Comparison of ENCODE assay signal across 8 mouse cellular contexts in the genomic region with DNA sequence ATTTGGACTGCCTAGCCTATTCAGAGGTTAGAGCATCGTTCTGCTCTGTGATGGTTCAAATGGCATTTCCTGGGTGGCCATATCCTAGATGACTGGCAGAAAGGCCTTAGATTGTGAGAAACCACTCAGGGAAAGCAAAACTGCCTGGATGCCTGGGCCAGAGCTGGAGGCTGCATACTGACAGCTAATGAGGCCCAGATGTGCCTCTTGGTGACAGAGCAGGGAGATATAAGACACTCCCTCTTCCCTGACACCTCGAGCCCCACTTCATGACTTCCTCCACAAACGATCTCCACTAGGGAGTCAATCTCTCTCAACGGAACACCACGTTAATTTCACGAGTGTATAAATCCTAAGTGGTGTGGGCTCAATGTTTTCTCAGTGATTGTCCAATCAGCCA.
DNase-seq lines count a peak whose midpoint lies in the region; ATAC-seq and TF ChIP-seq lines count a peak whose summit lies in the region.
"Had no signal": no experiment of that assay in that cellular context is flagged by ENCODE, and none has a peak within 500 bp of the region (broad histone marks: within the 10 kb centered on the region; RNA-seq: fewer than 3 reads in every experiment).

No protein-coding gene starts in this region.

- WGBS in lung, embryonic 14.5 days = 19% methylated on average over 6 of the region's 6 CpGs
- WGBS in embryonic facial prominence, embryonic 14.5 days = 15% methylated on average over 6 of the region's 6 CpGs
- WGBS in midbrain, postnatal 0 days = 50% methylated on average over 6 of the region's 6 CpGs

- no peak overlapping the region for H3K4me3 ChIP-seq in lung, embryonic 14.5 days (ENCODE audit: low read depth, low read length)
- no peak overlapping the region for H3K4me3 ChIP-seq in embryonic facial prominence, embryonic 14.5 days (ENCODE audit: low read depth, low read length)
- no peak overlapping the region for H3K4me3 ChIP-seq in midbrain, postnatal 0 days (ENCODE audit: low read depth, low read length)

- H3K36me3 ChIP-seq in lung, embryonic 14.5 days (ENCODE audit: insufficient read depth) = no peaks in the 10 kb centered on the region
- H3K36me3 ChIP-seq in embryonic facial prominence, embryonic 14.5 days (ENCODE audit: control insufficient read depth, insufficient read depth, low read length) = no peaks in the 10 kb centered on the region
- H3K36me3 ChIP-seq in midbrain, postnatal 0 days (ENCODE audit: insufficient read depth, low read length) = no peaks in the 10 kb centered on the region

- peaks cover 4% of the 10 kb centered on the region; the same call in 1 of the 2 replicates for H3K4me1 ChIP-seq in lung, embryonic 14.5 days (ENCODE audit: insufficient read depth)
- peaks cover 57% of the 10 kb centered on the region for H3K4me1 ChIP-seq in embryonic facial prominence, embryonic 14.5 days (ENCODE audit: control insufficient read depth, insufficient read depth, low read length)
- H3K4me1 ChIP-seq in midbrain, postnatal 0 days (ENCODE audit: insufficient read depth, low read length) = peaks cover 12% of the 10 kb centered on the region; the same call in 1 of the 2 replicates

- ATAC-seq in lung, embryonic 14.5 days (ENCODE audit: insufficient read depth) = peak; percentile 47; the same call in 1 of the 2 replicates
- no peak for ATAC-seq in embryonic facial prominence, embryonic 14.5 days (ENCODE audit: low read depth)
- no peak for ATAC-seq in midbrain, postnatal 0 days (ENCODE audit: low FRiP score)

- H3K27me3 ChIP-seq in lung, embryonic 14.5 days (ENCODE audit: insufficient read depth, low read length) = no peaks in the 10 kb centered on the region
- H3K27me3 ChIP-seq in embryonic facial prominence, embryonic 14.5 days (replicated peaks; ENCODE audit: control insufficient read depth, insufficient read depth, low read length) = no peaks in the 10 kb centered on the region
- no peaks in the 10 kb centered on the region for H3K27me3 ChIP-seq in midbrain, postnatal 0 days (ENCODE audit: insufficient read depth, low read length)

- H3K9ac ChIP-seq in lung, embryonic 14.5 days = no peak overlapping the region
- H3K9ac ChIP-seq in embryonic facial prominence, embryonic 14.5 days (ENCODE audit: low read depth, low read length) = no peak overlapping the region
- no peak overlapping the region for H3K9ac ChIP-seq in midbrain, postnatal 0 days (replicated peaks; ENCODE audit: low read length, poor library complexity, severe bottlenecking)

- H3K9me3 ChIP-seq in lung, embryonic 14.5 days (ENCODE audit: low read depth, low read length) = no peaks in the 10 kb centered on the region
- H3K9me3 ChIP-seq in embryonic facial prominence, embryonic 14.5 days (ENCODE audit: control insufficient read depth, low read length) = no peaks in the 10 kb centered on the region
- H3K9me3 ChIP-seq in midbrain, postnatal 0 days (ENCODE audit: low read length) = no peaks in the 10 kb centered on the region

- no peak overlapping the region; the same call in 1 of the 2 replicates for H3K27ac ChIP-seq in lung, embryonic 14.5 days (ENCODE audit: low read depth)
- H3K27ac ChIP-seq in embryonic facial prominence, embryonic 14.5 days (replicated peaks; ENCODE audit: low read depth, low read length) = peak overlapping the region; percentile 83
- 0 out of 2 replicates have a peak overlapping the region, but pooled peaks have one; percentile 55 for H3K27ac ChIP-seq in midbrain, postnatal 0 days (ENCODE audit: low read depth, low read length)

- no peak for TF ChIP-seq CTCF in lung, embryonic 14.5 days (IDR thresholded peaks at IDR 0.05; ENCODE audit: low read depth)
- no peak for TF ChIP-seq CTCF in midbrain, postnatal 0 days (IDR thresholded peaks at IDR 0.05)

- peak; percentile 52 for DNase-seq in lung, embryonic 14.5 days
- no peak for DNase-seq in lung, adult 18-20 months
- DNase-seq in embryo, embryonic 10.5 days (ENCODE audit: low spot score) = peak; percentile 69
- peak; percentile 80 for DNase-seq in embryonic facial prominence, embryonic 14.5 days (ENCODE audit: low spot score)
- no peak for DNase-seq in midbrain, postnatal 0 days (ENCODE audit: low spot score)
- no peak for DNase-seq in layer of hippocampus, postnatal 14 days (ENCODE audit: low spot score in 2 of 2)
- no peak for DNase-seq in layer of hippocampus, postnatal 10 days (ENCODE audit: low spot score in 2 of 2)
- DNase-seq: kidney, postnatal 36 days had no signal

- H3K4me2 ChIP-seq in lung, embryonic 14.5 days = no peak overlapping the region
- no peak overlapping the region for H3K4me2 ChIP-seq in embryonic facial prominence, embryonic 14.5 days (ENCODE audit: low read depth, low read length)
- no peak overlapping the region for H3K4me2 ChIP-seq in midbrain, postnatal 0 days (ENCODE audit: low read depth, low read length, poor library complexity, severe bottlenecking)

Comparison
In these comparisons a context has a peak if more than half of its experiments do, and no peak if none do; other contexts are left out.
1. DNase-seq: peak in lung, embryonic 14.5 days (single experiment), embryo, embryonic 10.5 days (single experiment) and embryonic facial prominence, embryonic 14.5 days (single experiment); none in lung, adult 18-20 months (0 of 2), midbrain, postnatal 0 days (single experiment), layer of hippocampus, postnatal 14 days (0 of 2) and layer of hippocampus, postnatal 10 days (0 of 2).